Mouse (Mus musculus) stomach, postnatal 0 days (tissue): ENCODE data around the gene Fmc1. TPM values are rescaled to one million over a fixed set of nuclear protein-coding genes. Genes with fewer than 3 reads are reported as not detected.

Experiments
- ATAC-seq: fragments of 200-750 bp; cut with Nextera tagmentation; 2 replicates; pipeline ENCODE4 v1.8.0; 2017; ENCODE audit not compliant: low FRiP score, low TSS enrichment
- DNase-seq: peaks from one replicate; pipeline ENCODE4 v3.0.0-alpha.2; 2016; ENCODE audit warnings: low spot score
- H3K27ac ChIP-seq: fragments of 300-500 bp; sonication (generic); replicated peaks from 2 replicates; pipeline ENCODE4 v1.5.1; 2014; ENCODE audit warnings: mild to moderate bottlenecking, control low read depth
- H3K27me3 ChIP-seq: fragments of 300-500 bp; sonication (generic); 2 replicates; pipeline ENCODE4 v1.6.1; 2014; ENCODE audit warnings: low read length; ENCODE audit not compliant: control insufficient read depth, insufficient read depth
- H3K36me3 ChIP-seq: fragments of 300-500 bp; sonication (generic); 2 replicates; pipeline ENCODE4 v1.6.1; 2014; ENCODE audit warnings: low read length, mixed read lengths; ENCODE audit not compliant: control insufficient read depth, insufficient read depth
- H3K4me1 ChIP-seq: fragments of 300-500 bp; sonication (generic); replicated peaks from 2 replicates; pipeline ENCODE4 v1.6.1; 2014; ENCODE audit warnings: antibody characterized with exemption; ENCODE audit not compliant: control insufficient read depth, insufficient read depth
- H3K4me2 ChIP-seq: fragments of 300-500 bp; sonication (generic); replicated peaks from 2 replicates; pipeline ENCODE4 v1.6.1; 2014; ENCODE audit warnings: low read depth, mild to moderate bottlenecking, control low read depth, moderate library complexity
- H3K4me3 ChIP-seq: fragments of 300-500 bp; sonication (generic); 2 replicates; pipeline ENCODE4 v1.5.1; 2014; ENCODE audit warnings: low read depth, low read length, control low read depth
- H3K9ac ChIP-seq: fragments of 300-500 bp; sonication (generic); 2 replicates; pipeline ENCODE4 v1.6.1; 2014; ENCODE audit warnings: mild to moderate bottlenecking, low read length, control low read depth, mixed read lengths
- H3K9me3 ChIP-seq: fragments of 300-500 bp; sonication (generic); 2 replicates; pipeline ENCODE4 v1.6.1; 2016; ENCODE audit warnings: low read length; ENCODE audit not compliant: control insufficient read depth
- CTCF ChIP-seq: IDR thresholded peaks from 2 replicates; pipeline ENCODE4 v1.5.1; 2016; ENCODE audit warnings: antibody characterized with exemption, low read depth, mild to moderate bottlenecking, moderate library complexity
- EP300 ChIP-seq: optimal IDR thresholded peaks from 2 replicates; pipeline ENCODE3; 2016; ENCODE audit warnings: antibody characterized with exemption
- WGBS: fragments of 180-500 bp; shearing (Covaris S2); extraction: QIAGEN DNeasy Blood & Tissue Kit; methylation state at CpG from one replicate; pipeline ENCODE4 v1.1.7; 2014; 5-methylcytosine and 5-hydroxymethylcytosine counted together
- polyA plus RNA-seq: library from polyadenylated mRNA; unstranded; fragments of >200 nt; fragmentation: Nextera tagmentation; extraction: Ambion mirVana; gene quantifications from 2 replicates; pipeline ENCODE4 v1.2.1, GENCODE M21; 2015

Fmc1 gene
- polyA plus RNA-seq, 1 experiment from 2014 or later = 157 TPM

GRCm38 (mm10) chr6:38523851-38524250, 9.5 kb upstream of the Fmc1 start:
- no peak overlapping the region for H3K9ac ChIP-seq
- H3K4me1 ChIP-seq = no peaks in the 10 kb centered on the region
- DNase-seq = peak; percentile 66
- H3K36me3 ChIP-seq = no peaks in the 10 kb centered on the region
- TF ChIP-seq CTCF = no peak
- TF ChIP-seq EP300 = no peak
- H3K4me3 ChIP-seq = no peak overlapping the region
- H3K27ac ChIP-seq = no peak overlapping the region
- no peaks in the 10 kb centered on the region for H3K27me3 ChIP-seq
- WGBS = 12% methylated on average over 8 of the region's 8 CpGs
- H3K9me3 ChIP-seq = no peaks in the 10 kb centered on the region
- H3K4me2 ChIP-seq = 0 out of 2 replicates have a peak overlapping the region, but pooled peaks have one; percentile 14
- peak; percentile 57; the same call in 1 of the 2 replicates for ATAC-seq

- Histone ChIP-seq H3K4me2 (no peak overlapping the region), H3K9ac (no peak overlapping the region), H3K27me3 (no peaks in the 10 kb centered on the region), H3K4me3 (no peak overlapping the region), H3K4me1 (no peaks in the 10 kb centered on the region), H3K27ac (no peak overlapping the region), H3K36me3 (no peaks in the 10 kb centered on the region), H3K9me3 (no peaks in the 10 kb centered on the region)
- WGBS = 60% methylated on average over 5 of the region's 5 CpGs
- ATAC-seq (no peak), DNase-seq (peak; percentile 42)
- TF ChIP-seq CTCF (peak; percentile 81), EP300 (no peak)
Observed at GRCm38 (mm10) chr6:38531211-38531820, 2.0 kb upstream of the Fmc1 start.

GRCm38 (mm10) chr6:38532500-38533420, 542 bp upstream of the Fmc1 start:
- Histone ChIP-seq H3K9ac (peak overlapping the region; percentile 68), H3K27ac (peak overlapping the region; percentile 96), H3K36me3 (no peaks in the 10 kb centered on the region), H3K4me2 (peak overlapping the region; percentile 73), H3K4me3 (peak overlapping the region; percentile 65), H3K27me3 (no peaks in the 10 kb centered on the region), H3K4me1 (no peaks in the 10 kb centered on the region), H3K9me3 (no peaks in the 10 kb centered on the region)
- peak; percentile 50 for DNase-seq
- ATAC-seq = peak; percentile 19
- TF ChIP-seq CTCF (no peak), EP300 (no peak)
- 7% methylated on average over 25 of the region's 25 CpGs for WGBS

DNA sequence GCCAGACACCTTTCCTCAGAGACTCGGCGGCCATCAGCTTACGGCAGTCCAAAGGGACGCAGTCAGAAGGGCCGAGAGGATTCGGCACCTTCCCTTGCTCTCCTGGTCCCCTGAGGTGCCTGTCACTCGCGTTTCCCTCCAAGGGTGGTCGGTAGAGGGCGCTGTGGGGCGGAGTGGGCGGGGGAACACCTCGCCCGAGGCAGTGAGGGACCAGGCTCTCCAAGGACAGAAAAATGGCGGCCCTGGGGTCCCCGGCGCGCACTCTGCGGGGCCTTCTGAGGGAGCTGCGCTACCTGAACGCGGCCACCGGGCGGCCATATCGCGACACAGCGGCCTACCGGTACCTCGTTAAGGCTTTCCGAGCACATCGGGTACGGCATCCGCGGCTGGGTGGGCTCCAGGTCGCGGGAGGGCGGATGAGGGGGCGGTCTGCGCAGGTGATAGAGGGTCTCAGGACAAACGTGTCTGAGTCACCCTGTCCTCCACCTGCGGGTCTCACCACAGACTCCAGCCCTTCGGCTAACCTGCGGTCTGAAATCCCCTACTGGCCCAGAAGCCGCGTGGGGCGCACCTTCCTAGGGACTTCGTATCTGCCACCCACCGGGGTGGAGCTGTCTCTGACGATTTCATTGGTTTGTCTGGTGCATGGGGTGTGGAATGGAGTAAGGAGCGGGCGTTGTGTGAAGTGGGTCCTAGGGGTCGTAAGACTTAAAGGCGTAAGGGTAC, 1.5 kb downstream of the Fmc1 start:
- ATAC-seq (peak; percentile 80), DNase-seq (peak; percentile 99)
- no peaks in the 10 kb centered on the region for H3K9me3 ChIP-seq
- TF ChIP-seq CTCF (peak; percentile 98), EP300 (no peak)
- H3K4me3 ChIP-seq = peak overlapping the region; percentile 65
- peak overlapping the region; percentile 90 for H3K9ac ChIP-seq
- no peaks in the 10 kb centered on the region for H3K27me3 ChIP-seq
- WGBS = under 1% methylated on average over 47 of the region's 53 CpGs
- H3K4me1 ChIP-seq = no peaks in the 10 kb centered on the region
- H3K27ac ChIP-seq = peak overlapping the region; percentile 95
- peak overlapping the region; percentile 55 for H3K4me2 ChIP-seq
- H3K36me3 ChIP-seq = no peaks in the 10 kb centered on the region

GRCm38 (mm10) chr6:38535366-38535690, 2.0 kb downstream of the Fmc1 start:
- peak overlapping the region; percentile 90 for H3K9ac ChIP-seq
- no peaks in the 10 kb centered on the region for H3K27me3 ChIP-seq
- DNase-seq (no peak), ATAC-seq (no peak)
- peak overlapping the region; percentile 55 for H3K4me2 ChIP-seq
- no peaks in the 10 kb centered on the region for H3K4me1 ChIP-seq
- no peaks in the 10 kb centered on the region for H3K9me3 ChIP-seq
- H3K4me3 ChIP-seq = peak overlapping the region; percentile 65
- TF ChIP-seq CTCF = no peak
- no peak for TF ChIP-seq EP300
- H3K36me3 ChIP-seq = no peaks in the 10 kb centered on the region
- peak overlapping the region; percentile 95 for H3K27ac ChIP-seq
- 2% methylated on average over 9 of the region's 9 CpGs for WGBS
